Mouse (Mus musculus) liver, embryonic 14.5 days (tissue): Measurements from ENCODE around the gene Homer2.

ENCODE experiments used
- CTCF ChIP-seq: IDR thresholded peaks from 2 replicates; pipeline ENCODE4 v1.5.1; 2016; ENCODE audit warnings: antibody characterized with exemption, low read depth, control low read depth
- EP300 ChIP-seq: IDR thresholded peaks from 2 replicates; pipeline ENCODE4 v1.6.1; 2016; ENCODE audit warnings: antibody characterized with exemption, low read depth

DNA sequence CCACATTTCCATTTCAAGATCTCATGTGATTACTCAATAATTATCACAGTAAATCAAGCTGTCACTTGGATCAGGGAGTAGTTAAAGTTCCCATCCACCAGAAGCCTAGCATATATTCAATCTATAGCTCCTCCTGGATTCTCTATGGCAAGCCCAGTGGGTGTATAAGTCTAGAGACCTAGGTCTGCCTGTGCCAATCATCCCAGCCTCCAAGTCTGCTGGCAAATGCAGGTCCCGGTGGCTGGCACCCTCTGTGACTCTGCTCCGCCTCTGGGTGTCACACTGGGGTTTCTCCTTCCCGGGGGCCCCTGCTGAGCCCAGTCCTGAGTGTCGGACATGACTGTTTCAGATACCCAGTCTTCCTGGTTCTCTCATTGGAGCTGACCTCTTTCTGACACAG, 84.5 kb downstream of the Homer2 start:
- TF ChIP-seq EP300: no peak
- TF ChIP-seq CTCF: no peak
